Mouse (Mus musculus) cerebellum, postnatal 25 days (tissue): Measurements from ENCODE around the gene Khdc4.

Experiments
- DNase-seq, 2 experiments: peaks; one replicate each; pipeline ENCODE4 v3.0.0; 2021; ENCODE audit warnings: mixed read lengths in 2 of 2

Gene Khdc4

DNA sequence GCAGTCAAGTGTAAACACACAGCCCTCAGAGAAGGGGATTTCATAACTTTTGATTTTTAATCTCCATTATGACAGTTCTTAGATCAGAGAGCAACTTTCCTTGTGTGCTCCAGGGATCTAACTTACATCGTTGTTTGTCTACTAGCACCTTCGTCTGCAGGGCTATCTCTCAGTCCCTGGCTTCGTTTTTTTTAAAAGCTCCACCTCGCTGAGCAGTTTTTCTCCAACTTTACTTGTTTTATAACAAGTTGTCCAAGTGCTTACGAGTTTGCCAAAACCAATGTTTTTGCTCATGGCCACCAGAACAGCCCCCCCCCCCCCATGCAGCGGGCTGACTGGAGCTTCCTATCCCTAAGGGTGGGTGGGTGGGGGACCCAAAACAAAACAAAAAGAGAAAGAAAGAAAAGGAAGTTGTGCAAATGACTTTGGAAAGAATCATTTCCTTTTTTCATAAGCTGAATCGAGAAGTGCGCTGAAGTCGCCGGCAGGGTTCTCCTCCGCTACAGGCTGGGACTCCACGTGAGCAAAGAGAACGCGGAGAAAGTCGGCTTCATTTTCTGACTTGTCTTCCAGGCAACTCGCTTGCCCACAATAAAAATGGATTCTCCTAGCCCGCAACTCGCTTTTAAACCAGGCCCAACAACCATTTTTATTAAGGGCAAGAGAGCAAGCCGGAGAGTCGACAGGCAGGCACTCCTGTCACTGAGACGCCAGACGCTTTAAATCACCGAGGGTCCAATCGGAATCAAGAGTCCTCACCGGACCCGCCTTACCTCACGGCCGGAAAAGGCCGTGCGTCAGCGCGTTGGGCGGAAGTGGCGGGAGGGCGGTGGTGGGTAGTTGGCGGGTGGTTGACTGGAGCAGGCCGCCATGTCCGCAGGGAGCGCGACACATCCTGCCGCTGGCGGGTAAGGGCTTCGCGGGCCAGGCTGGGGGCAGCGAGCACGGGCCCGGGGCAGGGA, at the start of gene Khdc4:
Gene Khdc4, plus strand, starts transcription at position 824 of the 962 bp plus-strand sequence.
- peak; percentile 96 to 97 for DNase-seq

DNA sequence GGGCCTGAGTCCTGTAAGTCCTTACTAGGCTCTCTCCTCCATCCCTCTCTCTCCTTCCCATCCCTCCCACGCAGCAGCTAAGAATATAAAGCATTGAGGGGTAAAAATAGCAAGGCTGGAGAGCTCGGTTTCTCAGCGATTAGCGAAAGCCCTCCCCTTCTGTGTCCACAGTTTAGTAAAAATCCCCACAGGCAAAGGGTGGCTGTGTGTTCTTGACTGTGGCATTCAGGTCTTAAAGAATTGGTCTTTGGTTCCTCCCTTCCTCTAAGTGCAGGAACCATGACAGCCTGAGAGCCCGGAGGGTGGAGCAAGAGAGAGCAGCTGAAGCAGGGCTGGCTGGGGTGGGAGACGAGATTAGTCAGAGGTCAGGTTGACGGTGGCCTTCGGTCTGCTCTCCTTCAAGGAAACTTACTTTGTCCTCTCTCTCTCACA, 49.0 kb upstream of the Khdc4 start:
- no peak for DNase-seq

DNA sequence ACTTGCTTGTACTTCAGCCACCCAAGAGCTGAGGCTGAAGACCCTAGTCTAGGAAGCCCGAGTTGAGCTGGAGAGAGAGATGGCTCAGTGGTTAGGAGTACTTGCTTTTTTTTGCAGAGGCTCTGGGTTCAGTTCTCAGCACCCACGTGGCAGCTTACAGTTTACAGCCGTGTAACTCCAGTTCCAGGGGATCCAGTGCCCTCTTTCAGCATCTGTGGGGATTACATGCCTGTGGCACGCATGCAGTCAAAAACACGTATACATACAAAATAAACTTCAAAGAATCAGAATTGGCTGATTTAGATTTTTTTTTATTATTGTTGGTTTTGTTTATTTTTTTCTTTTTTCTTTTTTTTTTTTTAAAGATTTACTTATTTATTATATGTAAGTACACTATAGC, 48.5 kb upstream of the Khdc4 start:
- DNase-seq, result peak in 1 of 2 experiments; percentile 10

DNA sequence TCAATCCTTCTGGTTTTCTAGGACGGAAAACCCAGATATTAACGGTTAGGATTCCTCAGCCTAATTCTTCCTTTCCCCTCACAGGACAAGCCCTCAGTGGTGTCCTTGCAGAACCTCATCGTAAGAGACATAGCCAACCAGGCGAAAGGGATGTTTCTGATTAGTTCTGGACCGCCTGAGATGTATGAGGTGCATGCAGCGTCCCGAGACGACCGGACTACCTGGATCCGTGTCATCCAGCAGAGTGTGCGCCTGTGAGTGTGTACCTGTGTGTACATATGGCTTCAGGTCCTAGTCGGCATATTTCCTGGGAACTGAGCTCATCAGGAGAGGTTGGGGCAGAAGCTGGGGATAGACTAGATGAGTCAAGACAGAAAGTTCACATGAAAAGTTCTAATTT, 46.4 kb upstream of the Khdc4 start:
- no peak for DNase-seq

DNA sequence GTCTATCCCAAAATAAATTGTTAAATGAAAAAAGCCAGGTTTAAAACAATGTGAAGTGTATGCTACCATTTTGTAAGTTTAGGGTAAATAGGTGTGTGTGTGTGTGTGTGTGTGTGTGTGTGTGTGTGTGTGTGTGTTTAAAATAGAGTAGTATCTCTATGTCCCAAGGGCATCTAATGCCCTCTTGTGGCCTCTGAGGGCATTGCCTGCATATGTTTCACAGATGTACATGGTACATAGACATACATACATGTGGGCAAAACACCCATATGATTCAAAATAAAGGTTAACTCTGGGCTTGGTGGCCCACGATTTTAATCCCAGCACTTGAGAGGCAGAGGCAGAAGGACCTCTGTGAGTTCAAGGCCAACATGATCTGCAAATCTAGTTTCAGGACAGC, 44.9 kb upstream of the Khdc4 start:
- DNase-seq, result peak; percentile 70 to 87

DNA sequence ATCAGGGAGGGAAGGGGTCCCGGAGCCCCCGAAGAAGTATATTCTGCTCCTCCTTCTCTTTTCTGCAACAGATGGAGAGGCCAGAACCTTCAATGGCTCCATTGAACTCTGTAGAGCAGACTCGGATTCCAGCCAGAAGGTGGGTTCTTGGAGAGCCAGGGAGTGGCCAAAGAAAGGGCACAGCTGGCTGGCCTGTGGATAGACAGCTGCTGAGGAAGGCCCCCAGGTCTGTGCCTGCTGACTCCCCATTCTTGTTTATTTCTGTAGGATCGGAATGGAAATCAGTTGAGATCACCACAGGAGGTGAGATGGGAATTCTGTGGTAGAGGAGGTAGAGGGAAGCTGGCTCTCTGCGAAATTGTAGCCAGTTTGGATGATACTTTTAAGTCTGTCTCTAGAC, 42.5 kb upstream of the Khdc4 start:
- no peak for DNase-seq

DNA sequence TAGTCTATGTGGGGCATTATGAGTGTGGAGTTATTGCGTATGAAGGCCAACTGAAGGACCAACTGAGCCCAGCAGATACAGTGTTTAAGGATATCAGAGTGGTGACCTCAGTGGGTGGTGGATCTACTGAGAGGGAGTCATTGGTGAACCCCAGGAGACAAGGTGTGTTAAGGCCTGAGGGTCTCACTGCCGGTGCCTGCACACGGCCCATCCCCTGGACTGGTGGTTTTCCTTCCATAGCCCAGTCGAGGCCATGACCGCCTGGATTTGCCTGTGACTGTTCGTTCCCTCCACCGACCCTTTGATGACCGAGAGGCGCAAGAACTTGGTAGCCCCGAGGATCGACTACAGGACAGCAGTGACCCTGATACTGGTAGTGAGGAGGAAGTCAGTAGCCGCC, 39.7 kb upstream of the Khdc4 start:
- DNase-seq, result no peak

DNA sequence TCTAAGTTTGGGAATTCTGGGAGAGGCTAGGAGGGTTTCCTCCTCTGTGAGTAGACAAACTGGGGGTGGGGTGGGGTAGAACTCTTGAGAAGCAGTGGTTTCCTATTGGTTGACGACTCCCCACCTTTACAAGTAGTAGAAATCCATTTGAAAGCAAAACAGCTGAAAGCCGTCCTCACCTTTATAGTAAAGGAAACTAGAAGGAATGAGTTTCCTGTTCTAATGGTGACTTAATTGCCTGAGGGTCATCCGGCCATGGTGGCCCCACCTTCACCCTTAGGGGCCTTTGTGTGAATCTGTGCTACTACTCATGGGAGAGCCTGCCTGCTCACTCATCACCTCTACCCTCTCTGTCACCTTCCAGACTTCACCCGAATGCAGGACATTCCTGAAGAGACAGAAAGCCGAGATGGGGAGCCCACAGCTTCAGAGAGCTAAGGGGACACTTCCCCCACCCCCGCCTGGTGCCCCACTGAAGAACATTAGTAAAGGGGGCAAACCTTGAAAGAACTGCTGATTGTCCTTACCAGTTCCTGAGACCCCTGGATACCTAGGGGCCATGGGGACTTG, 39.1 kb upstream of the Khdc4 start:
- no peak for DNase-seq

DNA sequence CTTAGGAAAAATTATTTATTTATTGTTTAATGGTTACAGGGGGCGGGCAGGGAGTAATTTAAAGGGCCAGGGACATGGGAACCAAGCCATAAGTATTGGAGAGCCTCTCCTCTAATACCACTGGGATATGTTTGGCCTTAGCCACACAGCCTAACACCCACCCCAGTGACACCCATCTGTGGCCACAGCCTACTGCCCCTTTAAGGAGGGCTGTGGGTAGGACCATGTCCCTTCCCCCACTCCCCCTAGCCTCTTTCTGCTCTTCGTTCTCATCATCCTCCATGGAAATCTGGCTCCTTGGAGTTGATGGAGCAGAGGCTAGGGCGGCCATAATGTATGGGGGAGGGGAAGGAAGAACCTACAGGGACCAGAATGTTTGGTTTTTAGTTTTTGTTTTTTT, 38.5 kb upstream of the Khdc4 start:
- DNase-seq, result no peak

DNA sequence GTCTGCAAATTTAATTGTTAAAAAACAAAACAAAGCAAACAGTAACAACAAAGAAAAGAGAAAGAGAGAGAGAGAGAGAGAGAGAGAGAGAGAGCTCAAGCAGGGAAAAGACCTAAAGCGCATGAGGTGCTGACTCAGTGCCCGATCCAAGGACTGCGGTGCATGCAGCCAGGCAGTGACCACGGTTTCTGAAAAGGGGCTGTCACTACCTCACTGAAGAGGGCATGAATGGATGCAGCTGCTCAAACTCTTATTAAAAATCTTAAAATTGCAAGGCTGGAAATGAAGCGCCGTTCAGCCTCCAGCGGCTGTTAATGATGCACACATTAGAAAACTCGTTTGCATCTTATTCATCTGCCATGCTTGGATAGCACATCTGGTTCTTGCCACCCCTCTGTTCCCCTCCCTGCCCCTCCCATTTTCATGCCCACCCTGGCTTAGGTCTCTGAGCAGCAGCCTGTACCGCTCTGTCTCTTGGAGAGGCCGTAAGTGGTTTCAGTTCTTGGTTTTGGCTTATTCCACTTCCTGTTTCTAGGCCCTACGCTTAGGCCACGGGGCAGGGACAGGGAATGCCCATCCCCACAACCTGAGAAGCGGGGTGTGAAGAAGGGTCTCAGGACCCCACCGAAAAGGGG, 37.7 kb upstream of the Khdc4 start:
- DNase-seq, result no peak

DNA sequence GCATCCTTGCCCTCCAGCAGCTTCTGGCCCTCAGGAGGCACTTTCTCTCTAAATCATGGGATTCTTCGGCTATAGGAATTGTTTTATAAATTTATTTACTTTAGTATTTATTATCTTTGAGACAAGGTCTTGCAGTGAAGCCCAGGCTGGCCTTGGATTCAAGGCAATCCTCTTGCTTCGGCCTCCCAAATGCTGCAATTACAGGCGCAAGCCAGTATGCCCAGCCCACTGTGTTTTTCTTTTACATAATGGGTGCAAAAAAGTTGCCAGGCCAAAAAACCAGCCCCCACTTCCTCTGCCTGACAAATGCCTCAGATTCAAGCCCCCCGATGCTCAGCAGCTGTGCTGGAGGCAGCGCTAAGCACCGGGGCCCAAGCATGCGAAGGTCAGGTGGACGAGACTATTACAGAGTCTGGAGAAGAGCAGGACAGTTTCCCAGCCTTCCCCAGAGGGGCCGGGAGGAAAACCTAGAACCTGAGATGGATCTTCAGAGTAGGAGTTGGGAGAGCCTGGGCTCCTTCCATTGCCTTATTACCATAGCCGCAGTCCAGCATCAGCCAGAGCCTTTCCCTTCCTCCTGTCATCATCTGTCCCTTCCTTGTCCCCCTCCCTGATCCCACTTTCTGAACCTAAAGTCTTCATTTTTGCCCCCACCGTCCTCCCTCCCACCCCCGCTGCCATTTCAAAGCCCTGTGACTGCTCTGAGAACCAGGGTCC, 37.0 kb upstream of the Khdc4 start:
- DNase-seq, result no peak

DNA sequence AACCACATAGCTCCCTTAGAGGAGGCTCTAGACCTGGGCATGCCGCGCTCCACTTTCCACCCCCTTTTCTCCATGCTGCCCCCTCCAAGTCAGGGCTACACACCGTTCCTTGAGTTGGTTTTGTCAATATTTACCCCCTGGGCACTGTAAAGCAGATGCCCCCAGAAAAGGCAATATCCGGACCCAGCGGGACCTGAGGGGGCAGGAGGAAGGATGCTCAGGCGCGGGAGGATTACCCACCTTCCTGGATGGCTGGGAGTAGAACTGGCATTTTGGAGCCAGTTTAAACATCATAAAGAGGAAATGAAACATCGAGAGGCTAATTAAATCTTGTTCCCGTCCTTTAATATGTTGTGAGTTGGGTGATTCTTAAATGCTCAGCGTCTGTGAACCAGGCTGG, 36.4 kb upstream of the Khdc4 start:
- DNase-seq, result no peak

DNA sequence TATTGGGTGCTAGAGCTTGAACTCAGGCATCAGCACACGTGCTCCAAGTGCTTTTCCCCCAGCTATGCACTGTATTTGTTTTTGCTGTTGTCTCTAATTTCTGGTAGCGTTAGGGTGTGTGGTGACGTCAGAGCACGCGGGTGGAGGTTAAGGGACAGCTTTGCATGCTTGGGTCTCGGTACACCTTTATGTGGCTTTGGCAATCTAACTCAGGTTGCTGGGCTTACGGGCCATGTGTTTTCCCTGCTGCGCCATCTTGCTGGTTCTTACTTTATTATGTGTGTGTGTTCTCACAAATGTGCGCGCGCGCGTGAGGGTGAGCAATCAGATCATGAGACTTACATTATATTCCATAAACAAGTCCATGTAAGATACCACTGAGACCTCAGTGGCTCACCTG, 35.6 kb upstream of the Khdc4 start:
- DNase-seq, result no peak

DNA sequence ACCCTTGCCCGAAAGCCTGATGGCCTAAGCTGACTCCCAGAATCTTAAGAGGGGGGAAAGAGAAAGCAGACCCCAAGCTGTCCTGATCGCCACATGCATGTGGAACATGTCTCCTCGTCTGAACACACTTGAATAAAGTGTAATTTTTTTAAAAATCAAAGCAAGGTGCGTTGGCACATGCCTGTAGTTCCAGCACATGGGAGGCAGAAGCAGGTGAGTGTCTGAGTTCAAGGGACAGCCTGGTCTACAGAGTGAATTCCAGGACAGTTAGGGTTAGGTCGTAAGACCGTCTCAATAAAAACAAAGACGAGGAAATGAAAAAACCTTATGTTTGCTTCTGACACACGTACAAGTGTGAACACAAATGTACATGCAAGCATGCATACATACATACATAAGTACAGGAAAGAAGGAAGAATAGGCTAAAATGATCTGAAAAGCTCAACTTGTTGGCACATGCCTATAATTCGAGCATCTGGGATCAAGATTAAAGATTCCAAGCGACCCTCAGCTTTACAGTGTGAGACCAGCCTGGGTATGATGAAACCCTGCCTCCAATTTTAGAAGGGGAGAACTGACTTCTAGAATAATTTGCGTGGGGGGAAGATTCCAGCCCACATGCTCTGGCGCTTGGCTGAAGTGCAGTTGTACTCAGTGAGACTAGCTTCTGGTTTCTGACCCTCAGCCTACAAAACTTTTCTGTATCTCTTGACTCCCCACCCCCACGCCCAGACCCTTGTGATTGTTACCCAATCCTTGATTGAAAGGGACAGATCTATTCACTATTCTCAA, 34.7 kb upstream of the Khdc4 start:
- no peak for DNase-seq

DNA sequence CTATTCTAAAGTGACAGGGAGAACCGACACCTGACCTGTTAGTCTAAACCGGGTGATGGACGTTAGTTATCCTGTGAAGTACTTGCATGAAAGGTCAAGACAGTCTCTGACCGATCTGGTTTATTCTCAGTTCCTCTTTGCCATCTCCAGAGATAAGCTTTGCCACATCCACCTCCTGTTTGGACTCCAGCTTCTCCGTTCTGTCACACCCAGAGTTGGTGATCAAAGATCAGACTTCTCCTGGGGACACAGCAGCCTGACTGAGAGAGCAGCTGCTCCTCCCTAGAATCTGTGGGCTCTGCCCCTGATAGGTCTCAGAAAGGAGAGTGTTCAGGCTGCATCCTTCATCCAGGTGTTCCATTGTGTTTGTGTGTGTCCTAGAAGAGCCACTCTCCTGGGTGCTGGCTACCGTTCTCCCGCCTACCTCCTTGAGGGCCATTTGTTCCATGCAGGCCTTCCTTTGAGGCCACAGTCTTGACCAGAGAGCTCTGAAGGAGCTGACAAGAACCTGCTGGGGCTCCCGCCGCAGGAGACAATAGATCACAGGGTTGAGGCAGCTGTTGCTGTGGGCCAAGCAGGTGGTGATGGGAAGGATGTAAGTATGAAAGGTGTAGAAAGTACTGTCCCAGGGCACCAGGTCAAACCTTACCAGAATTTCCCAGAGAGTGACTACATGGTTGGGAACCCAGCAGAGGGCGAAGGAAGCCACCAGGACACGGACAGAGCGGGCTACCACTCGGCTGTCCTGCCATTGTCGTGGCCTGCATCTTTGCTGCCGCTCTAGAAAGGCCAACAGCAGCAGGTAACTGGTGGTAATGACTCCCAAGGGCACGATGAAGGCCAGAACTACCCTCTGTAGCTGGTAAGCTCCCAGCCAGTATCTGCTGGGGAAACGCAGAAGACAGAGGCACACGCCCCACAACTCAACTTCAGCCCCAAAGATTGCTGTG, 33.7 kb upstream of the Khdc4 start:
- no peak for DNase-seq

DNA sequence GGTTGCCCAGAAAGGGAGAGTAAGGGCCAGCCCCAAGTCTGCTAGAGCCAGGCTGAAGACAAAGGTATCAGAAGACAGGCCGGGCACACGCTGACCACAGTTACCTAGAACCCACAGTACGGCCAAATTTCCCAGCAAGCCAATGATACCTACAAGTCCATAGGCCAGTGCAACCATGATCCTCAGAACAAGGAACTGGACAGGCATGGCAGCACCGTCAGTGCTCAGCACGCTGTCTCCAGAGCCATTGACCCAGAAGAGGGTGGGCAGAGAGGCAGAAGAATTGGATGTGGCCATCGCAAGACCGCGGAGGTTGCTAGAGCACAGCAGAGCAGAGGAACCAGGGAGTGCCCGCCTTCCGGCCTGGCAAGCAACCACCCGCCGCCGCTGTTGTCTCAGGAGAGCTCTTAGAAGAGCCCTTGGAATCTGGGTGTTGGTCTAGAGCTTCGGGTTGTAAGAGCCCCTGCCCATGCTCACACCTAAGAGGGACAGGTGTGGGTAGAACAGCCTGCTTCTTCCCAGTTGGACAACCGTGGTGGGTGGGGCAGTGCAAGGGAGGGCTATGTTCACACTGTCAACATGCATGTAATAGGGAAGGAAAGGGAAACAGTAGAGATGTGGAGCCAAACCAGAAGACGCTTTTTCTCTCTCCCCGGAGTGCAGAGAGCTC, 32.6 kb upstream of the Khdc4 start, which contains the start of gene Rxfp4:
Gene Rxfp4, minus strand, starts transcription at position 297 of the 670 bp plus-strand sequence.
- no peak for DNase-seq

DNA sequence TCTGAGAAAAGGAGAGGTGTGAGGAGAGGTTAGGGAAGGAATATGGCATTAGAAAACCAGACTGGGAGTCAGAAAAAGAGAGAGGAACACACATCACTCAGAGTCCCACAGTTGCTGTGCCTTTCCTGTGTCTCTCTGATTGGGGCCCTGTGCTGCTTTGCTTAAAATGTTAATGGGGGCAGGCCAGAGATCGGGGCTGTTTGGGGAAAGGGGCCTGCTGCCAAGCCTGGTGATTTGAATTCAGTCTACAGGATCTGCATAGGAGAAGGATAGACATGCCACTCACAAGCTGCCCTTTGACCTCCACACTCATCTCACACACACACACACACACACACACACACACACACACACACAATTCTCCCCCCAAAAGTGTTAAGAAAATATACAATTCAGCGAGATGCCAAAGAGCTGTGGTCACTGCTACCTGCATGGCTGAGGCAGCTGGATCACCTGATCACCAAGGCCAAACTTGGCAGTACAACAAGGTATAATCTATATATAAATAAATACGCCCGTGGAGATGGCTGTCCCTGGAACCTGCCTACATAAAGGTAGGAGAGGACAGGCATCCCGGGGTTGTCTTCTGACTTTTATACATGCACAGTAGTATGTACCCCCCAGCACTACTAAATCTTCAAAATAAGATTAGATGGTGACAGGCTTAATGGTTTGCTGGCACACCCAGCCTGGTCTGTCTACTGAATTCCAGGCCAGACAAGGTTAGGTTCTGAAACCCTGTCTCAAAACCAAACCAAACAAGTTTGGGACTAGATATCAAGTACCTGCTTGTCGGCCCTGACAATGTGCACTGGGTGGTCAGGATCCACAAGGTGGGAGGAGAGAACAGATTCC, 31.9 kb upstream of the Khdc4 start:
- DNase-seq, result no peak

DNA sequence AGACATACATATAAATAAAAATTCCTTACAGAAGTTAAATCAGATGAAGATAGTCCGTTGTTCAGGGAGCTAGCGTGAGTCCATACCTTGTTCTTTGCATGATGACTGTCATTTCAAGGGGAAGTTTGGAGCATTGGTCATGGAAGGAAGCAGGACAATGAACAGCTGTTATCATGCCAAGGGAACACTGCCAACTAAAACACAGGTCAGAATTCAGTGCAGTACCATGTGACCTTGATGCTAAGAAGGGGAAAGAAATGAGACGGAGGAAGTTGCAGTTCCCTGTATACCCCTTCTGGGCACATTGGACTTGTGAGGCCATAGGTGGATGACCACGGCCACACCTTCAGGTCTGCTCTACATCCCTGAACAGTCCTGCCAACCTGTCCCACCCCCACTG, 31.0 kb upstream of the Khdc4 start:
- DNase-seq, result no peak

DNA sequence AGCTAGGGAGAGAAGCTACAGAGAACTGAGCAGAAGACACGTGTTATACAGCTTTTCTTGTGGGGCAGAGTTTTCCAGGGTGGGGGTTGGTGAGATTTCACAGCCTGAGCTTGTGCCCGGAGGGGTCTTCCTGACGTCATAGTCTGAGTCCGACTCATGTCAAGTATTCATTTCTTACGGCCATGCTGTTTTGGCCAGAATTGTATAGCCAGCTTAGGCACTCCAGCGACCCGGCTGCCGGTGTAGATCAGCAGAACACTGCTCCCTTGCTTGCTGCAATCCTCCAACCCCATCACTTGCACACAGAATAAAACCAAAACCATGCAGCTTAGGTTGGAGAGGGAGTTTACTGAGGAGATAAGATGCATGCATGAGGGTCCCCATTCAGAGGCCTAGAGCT, 30.0 kb upstream of the Khdc4 start:
- DNase-seq, result no peak
